Mouse (Mus musculus) ES-E14 (cell line): ENCODE data around the gene Ccr1l1.

Source experiments
- CHD2 ChIP-seq: IDR thresholded peaks from 2 replicates; pipeline ENCODE4 v1.6.1; 2014; ENCODE audit warnings: mild to moderate bottlenecking, low read depth, low read length, inconsistent platforms
- HCFC1 ChIP-seq: IDR thresholded peaks from 2 replicates; pipeline ENCODE4 v1.6.1; 2012; ENCODE audit warnings: low read length, inconsistent platforms, borderline replicate concordance; ENCODE audit not compliant: insufficient read depth
- MAFK ChIP-seq: IDR thresholded peaks from 2 replicates; pipeline ENCODE4 v1.6.1; 2014; ENCODE audit warnings: mild to moderate bottlenecking, low read depth, low read length, inconsistent platforms; ENCODE audit not compliant: insufficient read depth
- ZC3H11A ChIP-seq: IDR thresholded peaks from 2 replicates; pipeline ENCODE4 v1.6.1; 2012; ENCODE audit warnings: low read depth, mild to moderate bottlenecking, inconsistent platforms, low read length, borderline replicate concordance
- ZNF384 ChIP-seq: IDR thresholded peaks from 2 replicates; pipeline ENCODE4 v1.6.1; 2012; ENCODE audit warnings: low read depth, low read length, inconsistent platforms

DNA sequence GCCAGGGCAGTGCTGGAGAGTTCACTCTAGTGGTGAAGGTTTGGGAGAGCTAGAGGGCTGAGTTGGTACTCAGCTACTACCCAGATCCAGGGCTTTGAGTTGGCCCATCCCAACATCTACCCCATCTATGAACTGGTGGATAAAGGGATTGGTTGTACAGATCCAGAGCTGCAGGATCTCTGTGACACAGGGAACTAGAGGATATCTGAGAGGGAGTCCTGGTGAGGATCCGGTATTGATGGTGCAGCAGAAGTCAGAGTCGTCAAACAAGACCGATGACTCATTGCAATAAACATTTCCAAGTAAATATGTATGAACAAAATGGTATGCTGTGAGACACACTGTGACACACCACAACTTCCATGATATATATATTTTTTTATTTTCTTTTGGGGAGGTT lies 47.3 kb downstream of the Ccr1l1 start:
- TF ChIP-seq ZC3H11A (no peak), MAFK (no peak), CHD2 (no peak), HCFC1 (no peak), ZNF384 (no peak)
